Mouse (Mus musculus) monocyte, adult 2 months (primary cell): Measurements from ENCODE around the gene Xlr5a.
A peak's percentile ranks its signal among the peaks of the same experiment; 100 is the strongest.
"Not testable (repeated sequence)": the region's sequence is repeated elsewhere in the genome, so short reads cannot be mapped to it uniquely, and the experiment has no call there.

Experiments used
- DNase-seq, 2 experiments: peaks; one replicate each; pipeline ENCODE4 v3.0.0; 2022; ENCODE audit warnings: low spot score in 2 of 2, low read depth in 1 of 2

Gene Xlr5a

GRCm38 (mm10) chrX:73292876-73293275 is at the start of gene Xlr5a, which contains the start of gene Xlr5c:
TSS of gene Xlr5a (minus strand) at chrX:73292976.
TSS of gene Xlr5c (minus strand) at chrX:73292976.
- not testable (repeated sequence) for DNase-seq

GRCm38 (mm10) chrX:73342483-73342895 is 49.7 kb upstream of the Xlr5a start, which contains the start of gene Zfp275:
TSS of gene Zfp275 (plus strand) at chrX:73342621.
- peak in 1 of 2 experiments; percentile 9 for DNase-seq

GRCm38 (mm10) chrX:73342068-73342467 is 49.3 kb upstream of the Xlr5a start:
- DNase-seq = no peak

GRCm38 (mm10) chrX:73341473-73341872 is 48.7 kb upstream of the Xlr5a start:
- DNase-seq = no peak

- DNase-seq = no peak
Measured at GRCm38 (mm10) chrX:73336740-73337139, 44.0 kb upstream of the Xlr5a start, which contains the start of gene Gm45015. TSS of gene Gm45015 (minus strand) at chrX:73336840.

- DNase-seq = no peak
Measured at GRCm38 (mm10) chrX:73333548-73333947, 40.8 kb upstream of the Xlr5a start.

- no peak for DNase-seq
Measured at GRCm38 (mm10) chrX:73327215-73327614, 34.4 kb upstream of the Xlr5a start.

- DNase-seq = no peak
Measured at GRCm38 (mm10) chrX:73321029-73321428, 28.3 kb upstream of the Xlr5a start.

GRCm38 (mm10) chrX:73312522-73312921 is 19.7 kb upstream of the Xlr5a start:
- DNase-seq = no peak

- not testable (repeated sequence) for DNase-seq
Measured at GRCm38 (mm10) chrX:73295745-73296144, 3.0 kb upstream of the Xlr5a start.

- not testable (repeated sequence) for DNase-seq
Measured at GRCm38 (mm10) chrX:73265270-73265669, 27.5 kb downstream of the Xlr5a start, which contains the start of gene Xlr3c. TSS of gene Xlr3c (minus strand) at chrX:73265390.

GRCm38 (mm10) chrX:73262428-73262827 is 30.3 kb downstream of the Xlr5a start:
- DNase-seq = not testable (repeated sequence)

- not testable (repeated sequence) for DNase-seq
Measured at GRCm38 (mm10) chrX:73242821-73243325, 49.9 kb downstream of the Xlr5a start, which contains the start of gene Xlr4c. TSS of gene Xlr4c (minus strand) at chrX:73243130.

GRCm38 (mm10) chrX:73229288-73229687 is 63.5 kb downstream of the Xlr5a start:
- DNase-seq = no peak

GRCm38 (mm10) chrX:73228606-73229214 is 64.1 kb downstream of the Xlr5a start:
- DNase-seq = peak; percentile 0 to 14

- DNase-seq = peak; percentile 60 to 68
Measured at GRCm38 (mm10) chrX:73227914-73228605, 64.7 kb downstream of the Xlr5a start, which contains the start of gene F8a. TSS of gene F8a (plus strand) at chrX:73228291.

GRCm38 (mm10) chrX:73225365-73225764 is 67.4 kb downstream of the Xlr5a start:
- DNase-seq = no peak

GRCm38 (mm10) chrX:73213819-73214564 is 78.8 kb downstream of the Xlr5a start, which contains the start of gene Xlr4b:
TSS of gene Xlr4b (plus strand) at chrX:73214333.
- DNase-seq = not testable (repeated sequence)

- DNase-seq = not testable (repeated sequence)
Measured at GRCm38 (mm10) chrX:73191934-73192333, 100.8 kb downstream of the Xlr5a start, which contains the start of gene Xlr3b. TSS of gene Xlr3b (plus strand) at chrX:73192207.

GRCm38 (mm10) chrX:73176889-73177288 is 115.9 kb downstream of the Xlr5a start, which contains the start of gene Spin2d:
TSS of gene Spin2d (minus strand) at chrX:73176989.
- not testable (repeated sequence) for DNase-seq

- not testable (repeated sequence) for DNase-seq
Measured at GRCm38 (mm10) chrX:73149350-73149749, 143.4 kb downstream of the Xlr5a start, which contains the start of gene DXBay18. TSS of gene DXBay18 (minus strand) at chrX:73149450.
